Mouse (Mus musculus): ENCODE measurements around the gene Smc6. TPM values are rescaled to one million over a fixed set of nuclear protein-coding genes. Genes with fewer than 3 reads are reported as not detected.

The Smc6 gene
- polyA plus RNA-seq, 1 experiment from 2014 or later: 83.7 TPM

DNA sequence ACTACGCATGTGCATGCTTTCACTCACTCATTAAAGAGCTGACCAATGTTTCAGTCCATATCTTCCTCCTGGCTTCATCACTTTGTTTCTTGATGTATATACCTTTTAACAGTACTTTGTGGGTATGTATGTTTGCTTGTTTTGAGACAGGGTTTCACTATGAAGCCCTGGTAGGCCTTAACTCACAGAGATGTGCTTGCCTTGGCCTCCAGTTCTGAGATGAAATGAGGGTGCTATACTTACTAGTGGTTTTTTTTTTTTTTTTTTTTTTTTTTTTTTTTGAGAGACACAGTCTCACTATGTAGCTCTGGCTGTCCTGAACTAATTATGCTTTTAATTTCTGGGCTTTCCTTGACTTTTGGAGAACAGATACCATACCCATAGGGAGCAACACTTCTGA is 18.2 kb upstream of the Smc6 start:
- no peaks in the 10 kb centered on the region for H3K27me3 ChIP-seq (ENCODE audit: control insufficient read depth, insufficient read depth, low read length)
- no peaks in the 10 kb centered on the region; the same call in 1 of the 2 replicates for H3K36me3 ChIP-seq (ENCODE audit: control insufficient read depth, insufficient read depth, low read length)
- no peak for DNase-seq (ENCODE audit: low spot score)
- 94% methylated on average over 1 of the region's 1 CpGs for WGBS
- H3K4me1 ChIP-seq (replicated peaks; ENCODE audit: control insufficient read depth, insufficient read depth): no peaks in the 10 kb centered on the region
- no peak overlapping the region for H3K27ac ChIP-seq (replicated peaks)
- no peak overlapping the region for H3K4me3 ChIP-seq (ENCODE audit: low read depth, low read length)
- no peaks in the 10 kb centered on the region for H3K9me3 ChIP-seq (ENCODE audit: control insufficient read depth, low read length)
- ATAC-seq (ENCODE audit: low FRiP score, low TSS enrichment): no peak
- H3K9ac ChIP-seq (ENCODE audit: low read length): no peak overlapping the region
- no peak overlapping the region for H3K4me2 ChIP-seq (replicated peaks; ENCODE audit: low read depth)
- no peak for TF ChIP-seq CTCF (IDR thresholded peaks at IDR 0.05; ENCODE audit: low read depth)
- TF ChIP-seq EP300 (optimal IDR thresholded peaks at IDR 0.05): no peak

DNA sequence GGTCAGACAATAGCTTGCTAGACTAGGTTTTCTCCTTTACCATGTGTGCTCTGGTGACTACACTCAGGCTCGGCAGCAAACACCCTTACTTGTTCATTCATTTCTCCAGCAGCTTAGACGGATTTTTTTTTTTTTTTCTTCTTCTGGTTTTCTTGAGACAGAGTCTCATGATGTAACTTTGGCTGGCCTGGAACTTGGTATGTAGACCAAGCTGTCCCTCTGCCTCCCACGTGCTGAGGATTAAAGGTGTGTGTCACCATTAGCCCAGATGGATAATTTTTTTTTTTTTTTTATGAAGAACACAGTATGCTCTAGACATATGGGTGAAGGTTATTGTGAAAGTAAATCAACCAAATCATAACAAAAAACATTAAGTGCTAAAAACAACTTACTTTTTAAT is 15.4 kb upstream of the Smc6 start:
- Histone ChIP-seq H3K9me3 (ENCODE audit: control insufficient read depth, low read length) (no peaks in the 10 kb centered on the region), H3K36me3 (ENCODE audit: control insufficient read depth, insufficient read depth, low read length) (no peaks in the 10 kb centered on the region; the same call in 1 of the 2 replicates), H3K4me3 (ENCODE audit: low read depth, low read length) (no peak overlapping the region), H3K9ac (ENCODE audit: low read length) (no peak overlapping the region), H3K4me2 (replicated peaks; ENCODE audit: low read depth) (no peak overlapping the region), H3K27ac (replicated peaks) (no peak overlapping the region), H3K4me1 (replicated peaks; ENCODE audit: control insufficient read depth, insufficient read depth) (no peaks in the 10 kb centered on the region), H3K27me3 (ENCODE audit: control insufficient read depth, insufficient read depth, low read length) (no peaks in the 10 kb centered on the region)
- no peak for ATAC-seq (ENCODE audit: low FRiP score, low TSS enrichment)
- 72% methylated on average over 3 of the region's 3 CpGs for WGBS
- no peak for TF ChIP-seq EP300 (optimal IDR thresholded peaks at IDR 0.05)
- no peak for TF ChIP-seq CTCF (IDR thresholded peaks at IDR 0.05; ENCODE audit: low read depth)
- DNase-seq (ENCODE audit: low spot score): no peak

DNA sequence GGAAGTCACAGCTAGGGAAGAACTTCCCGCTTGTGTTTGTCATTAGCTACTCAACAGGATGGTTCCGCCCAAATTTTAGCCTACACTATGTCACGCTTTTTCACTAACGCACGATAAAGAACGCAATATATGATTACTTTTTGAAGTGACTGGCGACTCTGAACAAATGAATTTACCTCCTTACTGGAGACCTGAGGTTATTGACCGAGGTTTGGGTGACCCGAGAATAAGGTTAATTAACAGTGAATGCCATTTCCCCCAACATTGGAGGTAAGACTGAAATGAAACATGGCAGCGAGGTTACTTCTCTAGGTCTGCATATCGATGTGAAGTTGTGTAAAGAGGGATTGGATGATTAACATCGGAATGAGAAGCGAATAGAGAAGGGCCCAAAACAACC is 791 bp upstream of the Smc6 start:
- Histone ChIP-seq H3K27ac (replicated peaks) (0 out of 2 replicates have a peak overlapping the region, but pooled peaks have one; percentile 26), H3K36me3 (ENCODE audit: control insufficient read depth, insufficient read depth, low read length) (no peaks in the 10 kb centered on the region), H3K4me1 (replicated peaks; ENCODE audit: control insufficient read depth, insufficient read depth) (no peaks in the 10 kb centered on the region), H3K4me3 (ENCODE audit: low read depth, low read length) (peak overlapping the region; percentile 97), H3K9me3 (ENCODE audit: control insufficient read depth, low read length) (no peaks in the 10 kb centered on the region), H3K4me2 (replicated peaks; ENCODE audit: low read depth) (peak overlapping the region; percentile 74), H3K27me3 (ENCODE audit: control insufficient read depth, insufficient read depth, low read length) (no peaks in the 10 kb centered on the region), H3K9ac (ENCODE audit: low read length) (peak overlapping the region; percentile 93)
- no peak for DNase-seq (ENCODE audit: low spot score)
- WGBS: 3% methylated on average over 13 of the region's 13 CpGs
- no peak for TF ChIP-seq CTCF (IDR thresholded peaks at IDR 0.05; ENCODE audit: low read depth)
- TF ChIP-seq EP300 (optimal IDR thresholded peaks at IDR 0.05): no peak
- no peak for ATAC-seq (ENCODE audit: low FRiP score, low TSS enrichment)

GRCm38 (mm10) chr12:11266282-11266985 is 748 bp downstream of the Smc6 start:
- Histone ChIP-seq H3K9me3 (ENCODE audit: control insufficient read depth, low read length) (no peaks in the 10 kb centered on the region), H3K27me3 (ENCODE audit: control insufficient read depth, insufficient read depth, low read length) (no peaks in the 10 kb centered on the region), H3K4me3 (ENCODE audit: low read depth, low read length) (peak overlapping the region; percentile 97), H3K27ac (replicated peaks) (peak overlapping the region; percentile 96), H3K9ac (ENCODE audit: low read length) (peak overlapping the region; percentile 93), H3K36me3 (ENCODE audit: control insufficient read depth, insufficient read depth, low read length) (no peaks in the 10 kb centered on the region), H3K4me1 (replicated peaks; ENCODE audit: control insufficient read depth, insufficient read depth) (no peaks in the 10 kb centered on the region), H3K4me2 (replicated peaks; ENCODE audit: low read depth) (peak overlapping the region; percentile 74)
- WGBS: under 1% methylated on average over 41 of the region's 51 CpGs
- DNase-seq (ENCODE audit: low spot score) (no peak), ATAC-seq (ENCODE audit: low FRiP score, low TSS enrichment) (peak; percentile 66)
- TF ChIP-seq CTCF (IDR thresholded peaks at IDR 0.05; ENCODE audit: low read depth) (no peak), EP300 (optimal IDR thresholded peaks at IDR 0.05) (no peak)

- 5% methylated on average over 4 of the region's 4 CpGs for WGBS
- Histone ChIP-seq H3K4me1 (replicated peaks; ENCODE audit: control insufficient read depth, insufficient read depth) (no peaks in the 10 kb centered on the region), H3K4me2 (replicated peaks; ENCODE audit: low read depth) (peak overlapping the region; percentile 74), H3K9me3 (ENCODE audit: control insufficient read depth, low read length) (no peaks in the 10 kb centered on the region), H3K36me3 (ENCODE audit: control insufficient read depth, insufficient read depth, low read length) (no peaks in the 10 kb centered on the region), H3K27ac (replicated peaks) (no peak overlapping the region; the same call in 1 of the 2 replicates), H3K27me3 (ENCODE audit: control insufficient read depth, insufficient read depth, low read length) (no peaks in the 10 kb centered on the region), H3K4me3 (ENCODE audit: low read depth, low read length) (peak overlapping the region; percentile 97), H3K9ac (ENCODE audit: low read length) (peak overlapping the region; percentile 93)
- TF ChIP-seq EP300 (optimal IDR thresholded peaks at IDR 0.05) (no peak), CTCF (IDR thresholded peaks at IDR 0.05; ENCODE audit: low read depth) (no peak)
- DNase-seq (ENCODE audit: low spot score): no peak
- ATAC-seq (ENCODE audit: low FRiP score, low TSS enrichment): no peak
Observed at GRCm38 (mm10) chr12:11267030-11267429, 1.3 kb downstream of the Smc6 start.

- H3K9ac ChIP-seq (ENCODE audit: low read length): no peak overlapping the region
- WGBS: 85% methylated on average over 4 of the region's 4 CpGs
- ATAC-seq (ENCODE audit: low FRiP score, low TSS enrichment) (no peak), DNase-seq (ENCODE audit: low spot score) (no peak)
- TF ChIP-seq CTCF (IDR thresholded peaks at IDR 0.05; ENCODE audit: low read depth): no peak
- TF ChIP-seq EP300 (optimal IDR thresholded peaks at IDR 0.05): no peak
- no peak overlapping the region for H3K27ac ChIP-seq (replicated peaks)
- no peaks in the 10 kb centered on the region for H3K9me3 ChIP-seq (ENCODE audit: control insufficient read depth, low read length)
- H3K27me3 ChIP-seq (ENCODE audit: control insufficient read depth, insufficient read depth, low read length): no peaks in the 10 kb centered on the region
- no peaks in the 10 kb centered on the region for H3K4me1 ChIP-seq (replicated peaks; ENCODE audit: control insufficient read depth, insufficient read depth)
- peaks cover 3% of the 10 kb centered on the region; the same call in 1 of the 2 replicates for H3K36me3 ChIP-seq (ENCODE audit: control insufficient read depth, insufficient read depth, low read length)
- H3K4me3 ChIP-seq (ENCODE audit: low read depth, low read length): no peak overlapping the region
- H3K4me2 ChIP-seq (replicated peaks; ENCODE audit: low read depth): no peak overlapping the region
Observed at GRCm38 (mm10) chr12:11272568-11272967, 6.9 kb downstream of the Smc6 start.

All from stomach, postnatal 0 days (tissue).